Mouse (Mus musculus): Measurements from ENCODE around the gene Cav3. TPM values are rescaled to one million over a fixed set of nuclear protein-coding genes. Genes with fewer than 3 reads are reported as not detected.

Cav3 gene
- polyA plus RNA-seq, 1 experiment from 2014 or later: 116 TPM

DNA sequence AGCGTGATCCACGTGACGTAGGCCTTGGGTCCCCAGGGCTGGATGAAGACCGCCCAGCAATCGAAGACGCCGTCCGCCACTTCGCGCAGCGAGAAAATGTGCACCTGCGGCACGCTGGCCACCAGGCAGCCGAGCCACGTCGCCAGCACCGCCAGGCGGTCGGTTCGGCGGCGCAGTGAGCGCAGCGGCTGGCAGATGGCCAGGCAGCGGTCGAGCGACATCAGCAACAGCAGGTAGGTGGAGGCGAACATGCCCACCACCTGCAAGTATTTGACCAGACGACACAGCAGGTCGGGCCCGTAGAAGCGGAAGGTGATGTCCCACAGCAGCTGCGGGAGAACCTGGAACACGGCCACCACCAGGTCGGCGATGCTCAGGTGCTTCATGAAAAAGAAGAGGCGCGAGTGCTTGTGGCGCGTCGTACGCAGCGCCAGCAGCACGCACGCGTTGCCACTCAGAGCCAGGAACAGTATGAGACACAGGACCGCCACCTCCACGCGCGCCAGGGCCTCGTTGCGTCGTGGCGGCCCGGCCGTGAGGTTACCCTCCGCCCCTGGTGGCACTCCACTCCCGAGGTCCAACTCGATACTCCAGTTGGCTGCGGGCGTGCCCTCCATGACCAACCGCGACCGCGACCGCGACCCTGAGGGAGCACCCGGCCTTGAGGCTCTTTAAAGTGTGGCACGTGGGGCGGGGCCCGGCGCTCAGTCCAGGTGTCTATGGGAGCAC is 30.0 kb downstream of the Cav3 start:
- Histone ChIP-seq H3K4me3 (ENCODE audit: control insufficient read depth in 1 of 2, insufficient read depth in 1 of 2, low read depth in 1 of 2, low read length in 2 of 2) (peak overlapping the region; percentile 17 to 39), H3K36me3 (ENCODE audit: control insufficient read depth, insufficient read depth, low read length) (no peaks in the 10 kb centered on the region), H3K27me3 (ENCODE audit: control insufficient read depth, insufficient read depth, low read length) (peaks cover 64% of the 10 kb centered on the region), H3K27ac (replicated peaks in 1 of 2; ENCODE audit: control insufficient read depth in 1 of 2, insufficient read depth in 1 of 2, low read depth in 2 of 2, low read length in 2 of 2) (no peak overlapping the region), H3K4me2 (ENCODE audit: low read length) (peak overlapping the region; percentile 81), H3K4me1 (ENCODE audit: control insufficient read depth in 2 of 2, insufficient read depth in 2 of 2, low read length in 2 of 2) (peaks cover 5 to 19% of the 10 kb centered on the region in 2 experiments; a peak in 3 of 4 replicates), H3K9me3 (ENCODE audit: control insufficient read depth, low read length) (no peaks in the 10 kb centered on the region), H3K9ac (ENCODE audit: low read length) (0 out of 2 replicates have a peak overlapping the region, but pooled peaks have one; percentile 12)
- no peak for ATAC-seq (ENCODE audit: insufficient number of reproducible peaks, insufficient read depth, low FRiP score, low read depth)
- WGBS: 6% methylated on average over 72 of the region's 72 CpGs

DNA sequence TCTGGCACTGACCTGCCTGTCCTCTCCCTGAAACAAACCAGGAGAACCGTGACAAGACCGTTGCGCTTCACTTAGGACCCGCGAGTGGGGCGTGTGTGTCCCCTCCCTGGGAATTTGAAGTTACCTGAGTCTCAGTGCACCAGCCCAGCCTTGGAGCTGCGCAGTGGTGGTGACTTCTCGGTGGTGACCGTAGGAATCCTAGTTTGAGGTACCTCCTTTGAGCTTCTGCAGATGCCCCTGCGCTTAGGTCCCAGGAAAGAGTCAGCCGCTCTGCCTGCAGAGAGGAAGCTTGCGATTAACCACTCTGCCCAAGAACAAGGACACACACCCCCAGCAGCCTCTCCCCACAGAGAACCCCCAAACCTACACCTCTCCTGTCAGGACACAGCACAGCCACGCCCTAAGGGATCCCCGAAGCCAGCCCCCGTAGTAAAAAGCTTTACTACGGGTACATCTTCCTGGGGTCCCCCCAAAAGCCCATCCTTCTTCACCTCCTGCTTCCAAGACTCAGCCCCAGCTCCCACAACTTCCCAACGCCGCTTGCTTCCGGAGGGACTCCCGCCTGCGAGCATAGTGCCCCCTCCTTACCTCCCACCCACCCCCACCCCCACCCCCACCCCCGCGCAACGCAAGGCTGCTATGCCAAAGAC is 30.7 kb downstream of the Cav3 start, which contains the start of gene Oxtr:
TSS of gene Oxtr (minus strand) at position 34 of the 650 bp plus-strand sequence.
- Histone ChIP-seq H3K27ac (replicated peaks in 1 of 2; ENCODE audit: control insufficient read depth in 1 of 2, insufficient read depth in 1 of 2, low read depth in 2 of 2, low read length in 2 of 2) (no peak within 1 kb of the TSS), H3K9ac (ENCODE audit: low read length) (peak within 1 kb of the TSS; percentile 45; the same call in 1 of the 2 replicates), H3K9me3 (ENCODE audit: control insufficient read depth, low read length) (no peaks in the 10 kb centered on the region), H3K36me3 (ENCODE audit: control insufficient read depth, insufficient read depth, low read length) (no peaks in the 10 kb centered on the region), H3K27me3 (ENCODE audit: control insufficient read depth, insufficient read depth, low read length) (peaks cover 64% of the 10 kb centered on the region), H3K4me3 (ENCODE audit: control insufficient read depth in 1 of 2, insufficient read depth in 1 of 2, low read depth in 1 of 2, low read length in 2 of 2) (peak within 1 kb of the TSS; percentile 39 to 45), H3K4me2 (ENCODE audit: low read length) (peak within 1 kb of the TSS; percentile 81), H3K4me1 (ENCODE audit: control insufficient read depth in 2 of 2, insufficient read depth in 2 of 2, low read length in 2 of 2) (peaks cover 6 to 19% of the 10 kb centered on the region in 2 experiments)
- no peak for ATAC-seq (ENCODE audit: insufficient number of reproducible peaks, insufficient read depth, low FRiP score, low read depth)
- WGBS: 7% methylated on average over 24 of the region's 24 CpGs

DNA sequence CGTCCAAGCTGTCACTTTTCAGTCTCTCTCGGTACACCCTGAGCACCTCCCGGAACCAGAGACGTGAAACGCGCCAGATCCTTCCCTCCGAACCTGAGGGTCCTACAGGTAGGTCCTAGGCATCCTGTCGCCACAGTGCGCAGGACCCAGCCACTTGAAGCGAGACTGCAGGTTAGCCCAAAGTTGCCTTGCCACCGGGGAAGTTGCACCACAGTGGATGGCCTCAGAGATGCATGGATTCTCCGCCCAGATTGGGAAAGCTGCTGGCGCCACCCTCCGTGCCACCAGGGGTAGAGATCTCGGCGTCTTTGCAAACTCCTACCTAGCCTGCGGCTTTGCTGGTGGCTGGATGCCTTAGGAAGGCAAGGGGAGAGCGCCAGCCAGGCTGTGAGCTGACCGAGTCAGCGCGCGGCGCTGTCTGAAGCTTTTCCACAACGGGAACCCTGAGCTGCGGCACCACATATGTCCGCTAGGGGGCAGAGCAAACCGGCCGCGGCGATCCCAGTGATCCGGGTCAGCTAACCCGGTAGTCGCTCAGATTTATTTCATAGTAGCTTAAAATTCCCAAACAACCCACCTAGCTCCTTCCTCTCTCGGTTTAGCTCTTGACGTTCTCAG is 31.4 kb downstream of the Cav3 start:
- no peaks in the 10 kb centered on the region for H3K9me3 ChIP-seq (ENCODE audit: control insufficient read depth, low read length)
- H3K27me3 ChIP-seq (ENCODE audit: control insufficient read depth, insufficient read depth, low read length): peaks cover 60% of the 10 kb centered on the region
- peak overlapping the region; percentile 81 for H3K4me2 ChIP-seq (ENCODE audit: low read length)
- H3K4me3 ChIP-seq (ENCODE audit: control insufficient read depth in 1 of 2, insufficient read depth in 1 of 2, low read depth in 1 of 2, low read length in 2 of 2): peak overlapping the region; percentile 37 to 45
- H3K27ac ChIP-seq (replicated peaks in 1 of 2; ENCODE audit: control insufficient read depth in 1 of 2, insufficient read depth in 1 of 2, low read depth in 2 of 2, low read length in 2 of 2): no peak overlapping the region
- WGBS: 2% methylated on average over 35 of the region's 35 CpGs
- no peaks in the 10 kb centered on the region for H3K36me3 ChIP-seq (ENCODE audit: control insufficient read depth, insufficient read depth, low read length)
- peaks cover 6 to 19% of the 10 kb centered on the region in 2 experiments for H3K4me1 ChIP-seq (ENCODE audit: control insufficient read depth in 2 of 2, insufficient read depth in 2 of 2, low read length in 2 of 2)
- peak overlapping the region; percentile 45; the same call in 1 of the 2 replicates for H3K9ac ChIP-seq (ENCODE audit: low read length)
- ATAC-seq (ENCODE audit: insufficient number of reproducible peaks, insufficient read depth, low FRiP score, low read depth): 0 out of 2 replicates have a peak, but pooled peaks have one; percentile 14

DNA sequence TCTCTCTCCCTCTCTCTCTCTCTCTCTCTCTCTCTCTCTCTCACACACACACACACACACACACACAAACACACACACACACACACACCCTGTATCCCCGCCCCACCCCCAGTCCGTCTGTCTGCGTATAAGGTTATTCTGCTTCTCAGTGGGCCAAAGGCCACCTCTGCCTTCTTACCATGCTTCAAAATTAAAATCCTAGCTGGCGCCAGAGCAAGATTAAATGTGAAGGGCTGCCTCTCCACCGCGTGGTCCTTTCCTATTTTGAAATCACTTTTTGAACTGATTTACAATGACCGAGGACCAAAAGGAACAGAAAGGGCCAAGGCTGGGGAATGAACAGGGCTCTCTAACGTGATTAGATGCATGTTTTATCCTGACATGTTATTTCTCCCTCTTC is 32.2 kb downstream of the Cav3 start:
- Histone ChIP-seq H3K4me1 (ENCODE audit: control insufficient read depth in 2 of 2, insufficient read depth in 2 of 2, low read length in 2 of 2) (peaks cover 6 to 19% of the 10 kb centered on the region in 2 experiments), H3K4me3 (ENCODE audit: control insufficient read depth in 1 of 2, insufficient read depth in 1 of 2, low read depth in 1 of 2, low read length in 2 of 2) (no peak overlapping the region), H3K36me3 (ENCODE audit: control insufficient read depth, insufficient read depth, low read length) (no peaks in the 10 kb centered on the region), H3K4me2 (ENCODE audit: low read length) (no peak overlapping the region), H3K9ac (ENCODE audit: low read length) (no peak overlapping the region), H3K27ac (replicated peaks in 1 of 2; ENCODE audit: control insufficient read depth in 1 of 2, insufficient read depth in 1 of 2, low read depth in 2 of 2, low read length in 2 of 2) (no peak overlapping the region), H3K9me3 (ENCODE audit: control insufficient read depth, low read length) (no peaks in the 10 kb centered on the region), H3K27me3 (ENCODE audit: control insufficient read depth, insufficient read depth, low read length) (peaks cover 54% of the 10 kb centered on the region)
- 85% methylated on average over 8 of the region's 8 CpGs for WGBS
- ATAC-seq (ENCODE audit: insufficient number of reproducible peaks, insufficient read depth, low FRiP score, low read depth): no peak

DNA sequence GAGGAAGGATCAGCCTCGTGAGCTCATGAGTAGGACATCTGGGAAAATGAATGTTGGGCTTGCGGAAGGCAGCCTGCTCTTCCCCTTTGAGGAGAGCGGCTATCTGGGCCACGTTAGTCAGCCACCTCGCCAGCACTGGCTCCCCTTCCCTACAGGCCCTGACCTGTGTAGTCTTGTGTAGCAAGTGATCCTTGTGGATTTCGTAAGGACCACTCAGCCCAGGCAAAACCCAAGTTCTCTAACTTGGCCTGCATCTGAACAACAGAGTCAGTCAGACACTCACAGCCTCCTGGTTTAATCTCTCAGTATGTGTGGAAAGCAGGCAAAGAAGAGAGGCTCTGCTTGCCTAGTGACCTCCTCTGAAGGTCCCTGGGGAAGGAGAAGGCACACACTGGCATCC is 33.4 kb downstream of the Cav3 start:
- ATAC-seq (ENCODE audit: insufficient number of reproducible peaks, insufficient read depth, low FRiP score, low read depth): no peak
- Histone ChIP-seq H3K4me2 (ENCODE audit: low read length) (no peak overlapping the region), H3K27ac (replicated peaks in 1 of 2; ENCODE audit: control insufficient read depth in 1 of 2, insufficient read depth in 1 of 2, low read depth in 2 of 2, low read length in 2 of 2) (no peak overlapping the region), H3K27me3 (ENCODE audit: control insufficient read depth, insufficient read depth, low read length) (peaks cover 43% of the 10 kb centered on the region), H3K9me3 (ENCODE audit: control insufficient read depth, low read length) (no peaks in the 10 kb centered on the region), H3K4me3 (ENCODE audit: control insufficient read depth in 1 of 2, insufficient read depth in 1 of 2, low read depth in 1 of 2, low read length in 2 of 2) (no peak overlapping the region), H3K9ac (ENCODE audit: low read length) (no peak overlapping the region), H3K4me1 (ENCODE audit: control insufficient read depth in 2 of 2, insufficient read depth in 2 of 2, low read length in 2 of 2) (peaks cover 6 to 19% of the 10 kb centered on the region in 2 experiments), H3K36me3 (ENCODE audit: control insufficient read depth, insufficient read depth, low read length) (no peaks in the 10 kb centered on the region)
- 87% methylated on average over 6 of the region's 6 CpGs for WGBS

DNA sequence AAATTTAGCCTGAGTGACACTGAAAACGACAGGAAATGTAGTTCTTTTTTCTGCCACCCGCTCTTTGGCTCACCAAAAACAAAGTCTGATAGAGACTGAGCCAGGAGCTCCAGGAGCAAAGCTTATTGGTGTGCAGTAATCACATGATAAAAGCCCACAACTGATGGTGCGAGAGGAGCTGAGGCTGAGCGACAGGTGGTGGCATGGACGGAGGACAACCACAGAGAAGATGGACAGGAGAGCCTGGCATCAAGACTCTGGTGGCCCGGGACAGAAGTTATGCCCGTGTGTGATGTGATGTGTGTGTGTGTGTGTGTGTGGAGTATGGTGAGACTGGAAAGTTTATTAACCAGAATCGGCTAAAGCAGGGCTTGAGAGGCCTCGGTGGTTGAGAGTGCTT is 34.1 kb downstream of the Cav3 start:
- no peak overlapping the region for H3K9ac ChIP-seq (ENCODE audit: low read length)
- no peak for ATAC-seq (ENCODE audit: insufficient number of reproducible peaks, insufficient read depth, low FRiP score, low read depth)
- no peak overlapping the region for H3K4me2 ChIP-seq (ENCODE audit: low read length)
- H3K4me1 ChIP-seq (ENCODE audit: control insufficient read depth in 2 of 2, insufficient read depth in 2 of 2, low read length in 2 of 2): peaks cover 6 to 19% of the 10 kb centered on the region in 2 experiments
- no peak overlapping the region for H3K4me3 ChIP-seq (ENCODE audit: control insufficient read depth in 1 of 2, insufficient read depth in 1 of 2, low read depth in 1 of 2, low read length in 2 of 2)
- peaks cover 36% of the 10 kb centered on the region for H3K27me3 ChIP-seq (ENCODE audit: control insufficient read depth, insufficient read depth, low read length)
- 81% methylated on average over 9 of the region's 9 CpGs for WGBS
- no peak overlapping the region for H3K27ac ChIP-seq (replicated peaks in 1 of 2; ENCODE audit: control insufficient read depth in 1 of 2, insufficient read depth in 1 of 2, low read depth in 2 of 2, low read length in 2 of 2)
- H3K36me3 ChIP-seq (ENCODE audit: control insufficient read depth, insufficient read depth, low read length): no peaks in the 10 kb centered on the region
- no peaks in the 10 kb centered on the region for H3K9me3 ChIP-seq (ENCODE audit: control insufficient read depth, low read length)

DNA sequence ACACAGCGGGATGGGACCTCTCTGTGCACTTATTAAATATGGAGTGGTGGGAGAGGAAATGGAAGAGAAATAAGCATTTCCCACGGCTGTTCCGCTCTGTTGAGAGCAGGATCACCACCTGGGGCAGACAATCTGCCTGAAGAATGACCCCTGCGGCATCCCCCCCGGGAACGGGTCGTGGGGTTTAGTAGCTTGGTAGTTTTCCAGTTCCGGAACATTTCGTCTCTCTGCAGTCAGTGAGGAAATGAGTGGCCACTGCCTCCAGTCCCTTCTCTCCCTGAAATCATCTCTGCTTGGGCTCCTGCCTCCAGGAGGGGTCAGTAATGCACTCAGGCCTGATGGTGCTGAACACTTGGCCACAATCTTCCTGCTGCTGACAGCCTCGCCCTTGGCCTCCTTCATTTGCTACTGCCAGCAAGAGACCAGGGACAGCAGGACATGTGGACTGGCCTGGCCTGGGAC is 35.3 kb downstream of the Cav3 start:
- H3K9me3 ChIP-seq (ENCODE audit: control insufficient read depth, low read length): no peaks in the 10 kb centered on the region
- no peak overlapping the region for H3K4me3 ChIP-seq (ENCODE audit: control insufficient read depth in 1 of 2, insufficient read depth in 1 of 2, low read depth in 1 of 2, low read length in 2 of 2)
- no peaks in the 10 kb centered on the region for H3K36me3 ChIP-seq (ENCODE audit: control insufficient read depth, insufficient read depth, low read length)
- no peak overlapping the region for H3K27ac ChIP-seq (replicated peaks in 1 of 2; ENCODE audit: control insufficient read depth in 1 of 2, insufficient read depth in 1 of 2, low read depth in 2 of 2, low read length in 2 of 2)
- WGBS: 66% methylated on average over 10 of the region's 10 CpGs
- no peak overlapping the region for H3K4me2 ChIP-seq (ENCODE audit: low read length)
- no peak overlapping the region for H3K9ac ChIP-seq (ENCODE audit: low read length)
- peaks cover 23% of the 10 kb centered on the region for H3K27me3 ChIP-seq (ENCODE audit: control insufficient read depth, insufficient read depth, low read length)
- ATAC-seq (ENCODE audit: insufficient number of reproducible peaks, insufficient read depth, low FRiP score, low read depth): no peak
- peaks cover 3 to 10% of the 10 kb centered on the region in 2 experiments for H3K4me1 ChIP-seq (ENCODE audit: control insufficient read depth in 2 of 2, insufficient read depth in 2 of 2, low read length in 2 of 2)

Measured in heart, embryonic 14.5 days (tissue).